Comparison of ENCODE assay signal across 8 mouse cellular contexts in the genomic region with DNA sequence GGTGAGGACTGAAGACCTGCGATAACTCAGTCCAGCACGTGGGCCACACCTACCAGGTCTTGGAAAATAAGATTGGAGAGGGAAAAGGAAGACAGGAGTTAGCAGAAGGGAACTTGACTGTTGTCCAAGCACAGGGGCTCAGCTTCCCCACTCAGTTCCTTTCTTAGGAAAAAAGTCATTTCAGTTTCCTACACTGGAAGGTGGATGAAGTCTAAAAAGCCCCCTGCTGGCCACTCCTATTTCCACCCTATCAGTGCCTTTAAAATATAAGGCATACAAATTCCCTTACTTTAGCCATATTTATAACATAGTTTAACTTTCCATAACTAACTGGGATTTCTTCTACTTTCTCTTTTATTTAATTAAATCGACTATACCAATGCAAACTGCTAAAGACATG.
DNase-seq lines count a peak whose midpoint lies in the region; ATAC-seq lines count a peak whose summit lies in the region.

No protein-coding gene starts in this region.

- no peaks in the 10 kb centered on the region for H3K4me1 ChIP-seq in hindbrain, embryonic 11.5 days (replicated peaks; ENCODE audit: control insufficient read depth, insufficient read depth, low read length)
- no peaks in the 10 kb centered on the region for H3K4me1 ChIP-seq in hindbrain, embryonic 16.5 days (ENCODE audit: control insufficient read depth, insufficient read depth, low read depth, low read length)
- peaks cover 8% of the 10 kb centered on the region for H3K4me1 ChIP-seq in embryonic facial prominence, embryonic 10.5 days
- H3K4me1 ChIP-seq in forebrain, embryonic 10.5 days, result no peaks in the 10 kb centered on the region

- no peak overlapping the region for H3K9ac ChIP-seq in hindbrain, embryonic 11.5 days (ENCODE audit: low read depth, low read length)
- no peak overlapping the region for H3K9ac ChIP-seq in hindbrain, embryonic 16.5 days (ENCODE audit: low read depth, low read length)

- peak; percentile 56 for DNase-seq in hindbrain, embryonic 11.5 days (ENCODE audit: low spot score)
- peak; percentile 65 for DNase-seq in testis, postnatal 10 days (ENCODE audit: low spot score)
- no peak for DNase-seq in testis, postnatal 14 days (ENCODE audit: low spot score)
- DNase-seq in embryonic facial prominence, embryonic 10.5 days (ENCODE audit: low spot score), result peak; percentile 58
- no peak for DNase-seq in urinary bladder, adult 18-20 months (ENCODE audit: low spot score in 2 of 2)
- DNase-seq in forebrain, embryonic 10.5 days (ENCODE audit: extremely low spot score, low spot score), result no peak

- no peak overlapping the region for H3K27ac ChIP-seq in hindbrain, embryonic 11.5 days (ENCODE audit: low read depth, low read length)
- no peak overlapping the region for H3K27ac ChIP-seq in hindbrain, embryonic 16.5 days (ENCODE audit: low read depth, low read length)
- no peak overlapping the region for H3K27ac ChIP-seq in embryonic facial prominence, embryonic 10.5 days (replicated peaks)
- H3K27ac ChIP-seq in forebrain, embryonic 10.5 days, result no peak overlapping the region

- no peak overlapping the region for H3K4me3 ChIP-seq in hindbrain, embryonic 11.5 days (ENCODE audit: low read depth, low read length)
- no peak overlapping the region for H3K4me3 ChIP-seq in hindbrain, embryonic 16.5 days (ENCODE audit: low read length)
- H3K4me3 ChIP-seq in embryonic facial prominence, embryonic 10.5 days, result no peak overlapping the region
- no peak overlapping the region for H3K4me3 ChIP-seq in forebrain, embryonic 10.5 days

- no peaks in the 10 kb centered on the region for H3K36me3 ChIP-seq in hindbrain, embryonic 11.5 days (ENCODE audit: control insufficient read depth, insufficient read depth, low read length)
- no peaks in the 10 kb centered on the region for H3K36me3 ChIP-seq in hindbrain, embryonic 16.5 days (ENCODE audit: control insufficient read depth, insufficient read depth, low read length)
- H3K36me3 ChIP-seq in embryonic facial prominence, embryonic 10.5 days (replicated peaks), result no peaks in the 10 kb centered on the region
- H3K36me3 ChIP-seq in forebrain, embryonic 10.5 days (replicated peaks), result no peaks in the 10 kb centered on the region

- WGBS in hindbrain, embryonic 11.5 days, result 86% methylated on average over 3 of the region's 3 CpGs
- 83% methylated on average over 3 of the region's 3 CpGs for WGBS in hindbrain, embryonic 16.5 days
- WGBS in embryonic facial prominence, embryonic 10.5 days, result 81% methylated on average over 3 of the region's 3 CpGs
- 78% methylated on average over 3 of the region's 3 CpGs for WGBS in forebrain, embryonic 10.5 days

- peak; percentile 30; the same call in 1 of the 2 replicates for ATAC-seq in hindbrain, embryonic 11.5 days (ENCODE audit: low FRiP score)
- ATAC-seq in hindbrain, embryonic 16.5 days, result no peak
- ATAC-seq in megakaryocyte-erythroid progenitor cell, adult 5-6 weeks (replicated peaks; ENCODE audit: low FRiP score, low TSS enrichment, poor library complexity, severe bottlenecking), result peak; percentile 73

- H3K27me3 ChIP-seq in hindbrain, embryonic 11.5 days (ENCODE audit: control insufficient read depth, insufficient read depth, low read length), result no peaks in the 10 kb centered on the region
- H3K27me3 ChIP-seq in hindbrain, embryonic 16.5 days (replicated peaks; ENCODE audit: control insufficient read depth, insufficient read depth, low read length), result no peaks in the 10 kb centered on the region
- no peaks in the 10 kb centered on the region for H3K27me3 ChIP-seq in embryonic facial prominence, embryonic 10.5 days (replicated peaks; ENCODE audit: low read depth, poor library complexity, severe bottlenecking)
- no peaks in the 10 kb centered on the region for H3K27me3 ChIP-seq in forebrain, embryonic 10.5 days (ENCODE audit: poor library complexity, severe bottlenecking)

- H3K4me2 ChIP-seq in hindbrain, embryonic 11.5 days (replicated peaks; ENCODE audit: low read depth, low read length), result no peak overlapping the region
- no peak overlapping the region for H3K4me2 ChIP-seq in hindbrain, embryonic 16.5 days (ENCODE audit: low read length)

- no peaks in the 10 kb centered on the region for H3K9me3 ChIP-seq in hindbrain, embryonic 11.5 days (ENCODE audit: control insufficient read depth, low read length)
- no peaks in the 10 kb centered on the region for H3K9me3 ChIP-seq in hindbrain, embryonic 16.5 days (ENCODE audit: control insufficient read depth, low read length)
- no peaks in the 10 kb centered on the region for H3K9me3 ChIP-seq in embryonic facial prominence, embryonic 10.5 days
- no peaks in the 10 kb centered on the region for H3K9me3 ChIP-seq in forebrain, embryonic 10.5 days

Comparison
In these comparisons a context has a peak if more than half of its experiments do, and no peak if none do; other contexts are left out.
1. DNase-seq: peak in hindbrain, embryonic 11.5 days (single experiment), testis, postnatal 10 days (single experiment) and embryonic facial prominence, embryonic 10.5 days (single experiment); none in testis, postnatal 14 days (single experiment), urinary bladder, adult 18-20 months (0 of 2) and forebrain, embryonic 10.5 days (single experiment).